Comparison of ENCODE assay signal across 9 mouse cellular contexts in the genomic region with DNA sequence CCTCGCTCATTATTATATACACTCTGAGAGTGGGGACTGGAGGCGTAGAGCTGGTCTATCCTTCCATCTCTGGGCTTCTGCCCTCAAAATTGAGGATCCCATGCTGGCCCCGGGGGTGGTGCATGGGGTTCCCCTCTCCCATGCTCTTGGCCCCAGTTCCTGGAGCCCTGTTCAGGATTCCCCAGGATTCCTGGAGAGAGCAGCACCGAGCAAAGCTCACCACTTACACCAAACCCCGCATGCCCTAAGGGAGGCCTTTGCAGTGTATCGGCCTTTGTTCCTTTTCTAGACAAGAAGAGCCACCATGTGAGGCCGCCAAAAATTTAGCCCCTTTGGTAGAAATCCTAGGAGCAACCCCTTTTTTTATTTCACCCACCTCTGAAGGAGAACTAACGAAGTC. TPM values are rescaled to one million over a fixed set of nuclear protein-coding genes. Genes with fewer than 3 reads are reported as not detected.
DNase-seq lines count a peak whose midpoint lies in the region; ATAC-seq lines count a peak whose summit lies in the region.
"Had no signal": no experiment of that assay in that cellular context is flagged by ENCODE, and none has a peak within 500 bp of the region (broad histone marks: within the 10 kb centered on the region; RNA-seq: fewer than 3 reads in every experiment).

No protein-coding gene starts in this region.

- DNase-seq in frontal cortex, adult 2 months (ENCODE audit: extremely low spot score in 1 of 2, low spot score in 1 of 2): no peak
- DNase-seq in lung, postnatal 4 days: no peak
- DNase-seq in frontal cortex, postnatal 36 days (ENCODE audit: low spot score in 2 of 2): peak; percentile 26 to 31
- DNase-seq in urinary bladder, adult 2 months (ENCODE audit: low spot score): no peak
- no peak for DNase-seq in spleen, postnatal 4 days (ENCODE audit: low spot score in 2 of 2)

- H3K9ac ChIP-seq in lung, embryonic 15.5 days: no peak overlapping the region
- peak overlapping the region; percentile 83; the same call in 1 of the 2 replicates for H3K9ac ChIP-seq in midbrain, embryonic 15.5 days
- H3K9ac ChIP-seq: liver, embryonic 14.5 days had no signal

- H3K9me3 ChIP-seq in lung, embryonic 15.5 days: no peaks in the 10 kb centered on the region
- H3K9me3 ChIP-seq in midbrain, embryonic 15.5 days: no peaks in the 10 kb centered on the region

- H3K4me2 ChIP-seq in lung, embryonic 15.5 days: peak overlapping the region; percentile 94
- peak overlapping the region; percentile 80 for H3K4me2 ChIP-seq in midbrain, embryonic 15.5 days

- H3K4me3 ChIP-seq in lung, embryonic 15.5 days: peak overlapping the region; percentile 82; the same call in 1 of the 2 replicates
- H3K4me3 ChIP-seq in midbrain, embryonic 15.5 days: peak overlapping the region; percentile 74; the same call in 1 of the 2 replicates

- peak; percentile 16 for ATAC-seq in frontal cortex, adult (ENCODE audit: low TSS enrichment)
- ATAC-seq in lung, embryonic 15.5 days (ENCODE audit: borderline replicate concordance, extremely low read depth, low FRiP score, low TSS enrichment): no peak
- 0 out of 2 replicates have a peak, but pooled peaks have one; percentile 6 for ATAC-seq in midbrain, embryonic 15.5 days (replicated peaks)

- peaks cover 28% of the 10 kb centered on the region for H3K4me1 ChIP-seq in lung, embryonic 15.5 days
- H3K4me1 ChIP-seq in midbrain, embryonic 15.5 days: peaks cover 50% of the 10 kb centered on the region

- H3K27me3 ChIP-seq in lung, embryonic 15.5 days: peaks cover 29% of the 10 kb centered on the region
- no peaks in the 10 kb centered on the region for H3K27me3 ChIP-seq in midbrain, embryonic 15.5 days (replicated peaks)

- peak overlapping the region; percentile 91 for H3K27ac ChIP-seq in lung, embryonic 15.5 days
- peak overlapping the region; percentile 96 for H3K27ac ChIP-seq in midbrain, embryonic 15.5 days
- H3K27ac ChIP-seq: liver, embryonic 14.5 days had no signal

- 39% methylated on average over 8 of the region's 8 CpGs for WGBS in lung, embryonic 15.5 days
- 22% methylated on average over 8 of the region's 8 CpGs for WGBS in midbrain, embryonic 15.5 days

- H3K36me3 ChIP-seq in lung, embryonic 15.5 days: no peaks in the 10 kb centered on the region
- H3K36me3 ChIP-seq in midbrain, embryonic 15.5 days (replicated peaks): no peaks in the 10 kb centered on the region

RNA-seq across cellular contexts. Expression of a gene that starts 36.3 kb away (rescaled TPM):
- 28.3 and 32.1 TPM in 2 replicates for polyA plus RNA-seq in frontal cortex, adult 2 months (2012; rRNA removed)
- polyA plus RNA-seq in lung, embryonic 15.5 days (2015; fragmentation: Nextera tagmentation; extraction: Ambion mirVana): 9.3 and 10.5 TPM in 2 replicates
- polyA plus RNA-seq in midbrain, embryonic 15.5 days (2015; fragmentation: Nextera tagmentation; extraction: Ambion mirVana): 38.0 and 38.1 TPM in 2 replicates
- polyA plus RNA-seq in urinary bladder, adult 2 months (2012; rRNA removed): 2.3 and 3.6 TPM in 2 replicates

Comparison
In these comparisons a context has a peak if more than half of its experiments do, and no peak if none do; other contexts are left out.
1. DNase-seq: peak in frontal cortex, postnatal 36 days (2 of 2); none in frontal cortex, adult 2 months (0 of 2), lung, postnatal 4 days (0 of 2), urinary bladder, adult 2 months (single experiment) and spleen, postnatal 4 days (0 of 2).